Mouse (Mus musculus) lung, adult 2 months (tissue): ENCODE data around the gene Gm20388.
A peak's percentile ranks its signal among the peaks of the same experiment; 100 is the strongest.

Source experiments
- CTCF ChIP-seq: fragments of 200-500 bp; IDR thresholded peaks from 2 replicates; pipeline ENCODE4 v1.5.1; 2011; ENCODE audit warnings: mild to moderate bottlenecking, low read length, control low read depth; ENCODE audit not compliant: insufficient read depth
- POLR2A ChIP-seq: fragments of 200-500 bp; IDR thresholded peaks from 2 replicates; pipeline ENCODE4 v1.6.1; 2011; ENCODE audit warnings: low read depth, mild to moderate bottlenecking, control low read depth, low read length, borderline replicate concordance; ENCODE audit errors: extremely low read depth

GRCm38 (mm10) chr8:122433269-122433905 is 2522.7 kb downstream of the Gm20388 start:
- TF ChIP-seq POLR2A = no peak
- TF ChIP-seq CTCF = peak; percentile 34; the same call in 1 of the 2 replicates
